Mouse (Mus musculus) forebrain, embryonic 12.5 days (tissue): ENCODE data around the gene Mslnl. TPM values are rescaled to one million over a fixed set of nuclear protein-coding genes. Genes with fewer than 3 reads are reported as not detected.
"Not testable (repeated sequence)": the region's sequence is repeated elsewhere in the genome, so short reads cannot be mapped to it uniquely, and the experiment has no call there.

Experiments
- ATAC-seq: fragments of 200-750 bp; cut with Nextera tagmentation; 2 replicates; pipeline ENCODE4 v1.8.0; 2017; ENCODE audit warnings: moderate TSS enrichment; ENCODE audit not compliant: low FRiP score
- H3K27ac ChIP-seq: fragments of 300-500 bp; sonication (generic); 2 replicates; pipeline ENCODE4 v1.5.1; 2016; ENCODE audit warnings: mild to moderate bottlenecking
- H3K27me3 ChIP-seq: fragments of 300-500 bp; sonication (generic); 2 replicates; pipeline ENCODE4 v1.6.1; 2016; ENCODE audit warnings: mild to moderate bottlenecking
- H3K36me3 ChIP-seq: fragments of 300-500 bp; sonication (generic); replicated peaks from 2 replicates; pipeline ENCODE4 v1.6.1; 2016; ENCODE audit warnings: mild to moderate bottlenecking
- H3K4me1 ChIP-seq: fragments of 300-500 bp; sonication (generic); 2 replicates; pipeline ENCODE4 v1.6.1; 2016
- H3K4me2 ChIP-seq: fragments of 300-500 bp; sonication (generic); 2 replicates; pipeline ENCODE4 v1.6.1; 2016; ENCODE audit warnings: mild to moderate bottlenecking, moderate library complexity
- H3K4me3 ChIP-seq: fragments of 300-500 bp; sonication (generic); replicated peaks from 2 replicates; pipeline ENCODE4 v1.5.1; 2016; ENCODE audit warnings: mild to moderate bottlenecking
- H3K9ac ChIP-seq: fragments of 300-500 bp; sonication (generic); 2 replicates; pipeline ENCODE4 v1.6.1; 2016; ENCODE audit warnings: mild to moderate bottlenecking
- H3K9me3 ChIP-seq: fragments of 300-500 bp; sonication (generic); 2 replicates; pipeline ENCODE4 v1.6.1; 2016
- WGBS: fragments of 180-500 bp; shearing (Covaris S2); methylation state at CpG from one replicate; pipeline ENCODE4 v1.1.7; 2016; 5-methylcytosine and 5-hydroxymethylcytosine counted together
- polyA plus RNA-seq: library from polyadenylated mRNA; unstranded; fragments of >200 nt; fragmentation: Nextera tagmentation; extraction: Ambion mirVana; gene quantifications from 2 replicates; pipeline ENCODE4 v1.2.1, GENCODE M21; 2016

Mslnl gene
- polyA plus RNA-seq, 1 experiment from 2014 or later, result 0.18 TPM

GRCm38 (mm10) chr17:25721476-25721875, 14.4 kb upstream of the Mslnl start:
- H3K27ac ChIP-seq, result no peak overlapping the region
- peaks cover 22% of the 10 kb centered on the region for H3K4me1 ChIP-seq
- H3K9me3 ChIP-seq, result no peaks in the 10 kb centered on the region
- H3K27me3 ChIP-seq, result peaks cover 22% of the 10 kb centered on the region
- H3K4me3 ChIP-seq, result no peak overlapping the region
- no peak overlapping the region for H3K9ac ChIP-seq
- ATAC-seq, result no peak
- H3K36me3 ChIP-seq, result peaks cover 56% of the 10 kb centered on the region
- 94% methylated on average over 5 of the region's 5 CpGs for WGBS
- no peak overlapping the region for H3K4me2 ChIP-seq

DNA sequence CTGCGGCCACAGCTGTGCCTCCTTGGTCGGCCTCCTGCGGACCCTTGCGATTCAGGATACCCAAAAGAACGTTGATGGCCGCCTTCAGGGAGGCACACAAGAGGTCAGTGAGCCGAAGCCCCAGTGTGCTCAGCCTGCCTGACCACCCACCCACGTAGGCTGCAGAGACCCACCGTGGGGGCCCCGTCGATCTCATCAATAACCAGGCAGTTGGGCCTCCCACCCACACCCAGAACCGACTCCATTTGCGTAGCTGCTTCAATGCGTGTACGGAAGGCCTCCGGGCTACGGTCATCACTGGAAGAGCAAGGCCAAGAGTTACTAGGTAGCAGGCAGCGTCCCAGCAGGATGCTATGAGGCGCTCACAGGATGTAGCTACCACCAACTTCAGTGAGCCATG, 12.4 kb upstream of the Mslnl start:
- peaks cover 24% of the 10 kb centered on the region for H3K4me1 ChIP-seq
- H3K27ac ChIP-seq, result no peak overlapping the region
- H3K36me3 ChIP-seq, result peaks cover 57% of the 10 kb centered on the region
- H3K4me3 ChIP-seq, result no peak overlapping the region
- H3K4me2 ChIP-seq, result no peak overlapping the region
- H3K9me3 ChIP-seq, result no peaks in the 10 kb centered on the region
- no peak for ATAC-seq
- H3K27me3 ChIP-seq, result peaks cover 2% of the 10 kb centered on the region; the same call in 1 of the 2 replicates
- 0 out of 2 replicates have a peak overlapping the region, but pooled peaks have one; percentile 8 for H3K9ac ChIP-seq
- WGBS, result 95% methylated on average over 19 of the region's 19 CpGs

- Histone ChIP-seq H3K4me3 (no peak overlapping the region), H3K36me3 (peaks cover 60% of the 10 kb centered on the region), H3K27ac (no peak overlapping the region), H3K4me2 (no peak overlapping the region), H3K4me1 (peaks cover 29% of the 10 kb centered on the region), H3K9ac (no peak overlapping the region), H3K9me3 (no peaks in the 10 kb centered on the region), H3K27me3 (no peaks in the 10 kb centered on the region; the same call in 1 of the 2 replicates)
- 76% methylated on average over 7 of the region's 7 CpGs for WGBS
- no peak for ATAC-seq
Measured at GRCm38 (mm10) chr17:25723919-25724318, 11.9 kb upstream of the Mslnl start.

GRCm38 (mm10) chr17:25725264-25725663, 10.6 kb upstream of the Mslnl start:
- H3K4me2 ChIP-seq, result no peak overlapping the region; the same call in 1 of the 2 replicates
- 84% methylated on average over 6 of the region's 6 CpGs for WGBS
- H3K9ac ChIP-seq, result no peak overlapping the region
- H3K27me3 ChIP-seq, result no peaks in the 10 kb centered on the region
- ATAC-seq, result no peak
- peaks cover 56% of the 10 kb centered on the region for H3K36me3 ChIP-seq
- H3K4me3 ChIP-seq, result no peak overlapping the region
- H3K27ac ChIP-seq, result no peak overlapping the region
- H3K9me3 ChIP-seq, result no peaks in the 10 kb centered on the region
- peaks cover 30% of the 10 kb centered on the region for H3K4me1 ChIP-seq

GRCm38 (mm10) chr17:25727265-25728008, 8.4 kb upstream of the Mslnl start, which contains the start of the genes Chtf18 and Rpusd1:
Chtf18 (minus strand) TSS chr17:25727419.
Rpusd1 (plus strand) TSS chr17:25727670.
- H3K27me3 ChIP-seq, result no peaks in the 10 kb centered on the region
- H3K9me3 ChIP-seq, result no peaks in the 10 kb centered on the region
- peak within 1 kb of the TSS; percentile 42; the same call in 1 of the 2 replicates for H3K27ac ChIP-seq
- peaks cover 41% of the 10 kb centered on the region for H3K36me3 ChIP-seq
- 1% methylated on average over 37 of the region's 37 CpGs for WGBS
- ATAC-seq, result peak; percentile 97
- H3K4me1 ChIP-seq, result peaks cover 33% of the 10 kb centered on the region
- H3K9ac ChIP-seq, result peak within 1 kb of the TSS; percentile 82
- peak within 1 kb of the TSS; percentile 59 for H3K4me3 ChIP-seq
- peak within 1 kb of the TSS; percentile 97 for H3K4me2 ChIP-seq

DNA sequence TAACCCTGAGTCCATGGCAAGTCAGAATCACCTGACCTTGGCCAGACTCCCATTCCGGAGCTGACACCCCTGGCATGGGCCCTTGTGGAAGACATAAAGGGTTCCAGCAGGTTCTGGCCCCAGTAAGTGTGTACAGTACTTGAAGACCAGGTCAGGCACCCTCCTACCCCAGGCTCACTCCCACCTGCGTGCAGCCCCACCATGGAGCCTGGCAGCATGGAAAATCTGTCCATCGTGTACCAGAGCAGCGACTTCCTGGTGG, 7.9 kb upstream of the Mslnl start:
- peak overlapping the region; percentile 82 for H3K9ac ChIP-seq
- H3K36me3 ChIP-seq, result peaks cover 36% of the 10 kb centered on the region
- peak overlapping the region; percentile 59 for H3K4me3 ChIP-seq
- no peak; the same call in 1 of the 2 replicates for ATAC-seq
- H3K27ac ChIP-seq, result peak overlapping the region; percentile 42; the same call in 1 of the 2 replicates
- peaks cover 33% of the 10 kb centered on the region for H3K4me1 ChIP-seq
- H3K27me3 ChIP-seq, result no peaks in the 10 kb centered on the region
- no peaks in the 10 kb centered on the region for H3K9me3 ChIP-seq
- peak overlapping the region; percentile 93 for H3K4me2 ChIP-seq
- 27% methylated on average over 4 of the region's 4 CpGs for WGBS

DNA sequence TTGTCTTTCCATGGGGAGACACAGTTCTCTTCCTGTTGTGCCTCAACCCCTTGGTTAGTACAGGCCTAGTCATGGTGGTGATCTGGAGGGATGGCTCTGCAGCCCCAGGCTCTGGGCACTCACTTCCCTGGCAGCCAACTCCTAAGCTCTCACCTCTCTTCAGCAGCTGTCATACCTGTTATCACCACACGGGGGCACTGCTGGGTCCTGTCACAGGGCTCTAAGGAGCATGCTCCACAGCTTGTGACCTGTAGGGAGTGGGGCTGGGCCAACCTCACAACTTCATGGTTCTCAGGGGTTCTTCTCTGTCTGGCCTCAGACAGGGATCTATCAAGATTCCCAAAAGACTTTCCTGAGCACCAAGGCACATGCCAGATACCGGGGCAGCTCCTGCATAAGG, 3.8 kb upstream of the Mslnl start:
- Histone ChIP-seq H3K4me2 (no peak overlapping the region), H3K4me1 (peaks cover 16% of the 10 kb centered on the region), H3K36me3 (peaks cover 22% of the 10 kb centered on the region; the same call in 1 of the 2 replicates), H3K27ac (no peak overlapping the region; the same call in 1 of the 2 replicates), H3K9me3 (no peaks in the 10 kb centered on the region), H3K9ac (no peak overlapping the region), H3K4me3 (no peak overlapping the region), H3K27me3 (no peaks in the 10 kb centered on the region; the same call in 1 of the 2 replicates)
- no peak for ATAC-seq
- WGBS, result 8% methylated on average over 2 of the region's 2 CpGs

GRCm38 (mm10) chr17:25735246-25735645, 596 bp upstream of the Mslnl start:
- Histone ChIP-seq H3K27ac (no peak overlapping the region), H3K9ac (no peak overlapping the region), H3K4me2 (no peak overlapping the region), H3K27me3 (peaks cover 4% of the 10 kb centered on the region; the same call in 1 of the 2 replicates), H3K36me3 (peaks cover 7% of the 10 kb centered on the region; the same call in 1 of the 2 replicates), H3K4me3 (no peak overlapping the region), H3K4me1 (0 out of 2 replicates have a peak, but pooled peaks cover 3% of the 10 kb centered on the region), H3K9me3 (no peaks in the 10 kb centered on the region)
- WGBS, result 89% methylated on average over 5 of the region's 5 CpGs
- no peak for ATAC-seq

DNA sequence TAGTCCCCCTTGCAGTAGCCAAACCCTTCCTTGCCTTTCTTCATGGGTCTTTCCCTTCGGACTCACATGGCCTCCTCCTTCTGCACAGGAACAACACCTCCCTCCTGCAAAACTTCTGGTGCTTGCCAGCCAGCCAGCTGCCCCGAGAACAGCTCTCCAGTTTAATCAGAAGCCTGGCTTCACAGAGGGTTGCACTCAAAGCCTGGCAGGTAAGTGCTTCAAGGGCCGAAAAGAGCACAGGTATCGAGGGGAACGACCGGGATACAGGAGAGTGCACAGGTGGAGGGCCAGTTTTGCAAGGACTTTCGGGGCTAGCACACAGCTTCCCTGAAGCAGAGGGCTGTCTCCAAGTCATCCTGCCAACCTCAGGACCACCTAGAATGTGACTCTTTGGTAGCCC, 3.0 kb downstream of the Mslnl start:
- no peak for ATAC-seq
- H3K4me1 ChIP-seq, result no peaks in the 10 kb centered on the region
- no peaks in the 10 kb centered on the region for H3K36me3 ChIP-seq
- no peak overlapping the region for H3K4me3 ChIP-seq
- no peak overlapping the region for H3K4me2 ChIP-seq
- no peaks in the 10 kb centered on the region for H3K9me3 ChIP-seq
- 86% methylated on average over 7 of the region's 7 CpGs for WGBS
- H3K27ac ChIP-seq, result no peak overlapping the region
- no peak overlapping the region for H3K9ac ChIP-seq
- peaks cover 5% of the 10 kb centered on the region; the same call in 1 of the 2 replicates for H3K27me3 ChIP-seq

GRCm38 (mm10) chr17:25741471-25741870, 5.6 kb downstream of the Mslnl start:
- H3K27me3 ChIP-seq, H3K4me2 ChIP-seq, ATAC-seq, H3K27ac ChIP-seq, H3K4me3 ChIP-seq, H3K9me3 ChIP-seq, H3K9ac ChIP-seq, H3K4me1 ChIP-seq, H3K36me3 ChIP-seq: not testable (repeated sequence)
- WGBS, result 73% methylated on average over 12 of the region's 12 CpGs

DNA sequence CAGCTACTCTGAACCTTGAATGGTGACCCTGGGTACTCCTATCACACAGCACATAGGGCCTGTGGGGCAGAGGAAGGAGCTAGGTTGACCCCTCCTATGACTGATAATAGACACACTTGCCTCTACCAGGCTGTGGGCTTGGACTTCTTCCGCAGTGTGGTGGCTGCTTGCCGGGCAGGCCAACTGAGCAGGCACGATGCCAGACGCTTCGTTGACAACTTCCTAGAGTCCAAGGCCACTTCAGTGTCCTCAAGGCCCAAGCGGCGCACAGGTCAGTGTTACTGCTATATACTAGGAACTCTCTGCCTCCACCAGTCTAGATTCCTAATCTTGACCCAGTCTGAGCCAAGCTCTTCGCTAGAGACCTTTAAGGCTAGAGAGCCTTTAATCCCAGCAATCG, 8.0 kb downstream of the Mslnl start:
- H3K9ac ChIP-seq, result no peak overlapping the region
- peaks cover 6% of the 10 kb centered on the region; the same call in 1 of the 2 replicates for H3K27me3 ChIP-seq
- no peak overlapping the region for H3K27ac ChIP-seq
- no peaks in the 10 kb centered on the region for H3K9me3 ChIP-seq
- no peak for ATAC-seq
- no peaks in the 10 kb centered on the region for H3K36me3 ChIP-seq
- H3K4me2 ChIP-seq, result no peak overlapping the region
- H3K4me3 ChIP-seq, result no peak overlapping the region
- 96% methylated on average over 9 of the region's 9 CpGs for WGBS
- no peaks in the 10 kb centered on the region for H3K4me1 ChIP-seq

GRCm38 (mm10) chr17:25744311-25744710, 8.5 kb downstream of the Mslnl start:
- 84% methylated on average over 10 of the region's 10 CpGs for WGBS
- Histone ChIP-seq H3K4me2 (no peak overlapping the region), H3K9me3 (no peaks in the 10 kb centered on the region), H3K36me3 (no peaks in the 10 kb centered on the region), H3K27me3 (peaks cover 4% of the 10 kb centered on the region; the same call in 1 of the 2 replicates), H3K4me1 (no peaks in the 10 kb centered on the region), H3K9ac (no peak overlapping the region), H3K4me3 (no peak overlapping the region), H3K27ac (no peak overlapping the region)
- ATAC-seq, result no peak

DNA sequence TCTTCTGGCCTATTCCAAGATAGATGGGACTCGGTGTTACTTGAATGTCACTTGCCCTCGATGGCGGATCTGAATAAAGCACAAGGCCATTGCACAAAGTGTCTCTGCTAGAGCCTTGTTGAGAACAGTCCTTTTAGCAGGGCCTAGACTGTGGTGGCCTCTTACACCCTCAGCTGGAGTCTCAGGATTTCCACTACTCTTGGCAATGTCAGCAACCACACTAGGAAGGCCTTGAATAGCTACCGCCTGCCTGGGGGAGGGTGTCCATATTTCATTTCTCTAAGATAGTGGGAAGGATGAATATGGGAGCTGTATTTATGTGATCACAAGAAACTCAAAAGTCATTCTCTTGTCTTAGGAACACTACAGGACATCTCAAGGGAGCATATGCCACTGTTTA, 12.4 kb downstream of the Mslnl start:
- no peak overlapping the region for H3K4me2 ChIP-seq
- H3K27ac ChIP-seq, result no peak overlapping the region
- H3K9ac ChIP-seq, result no peak overlapping the region
- H3K4me1 ChIP-seq, result 0 out of 2 replicates have a peak, but pooled peaks cover 5% of the 10 kb centered on the region
- H3K36me3 ChIP-seq, result no peaks in the 10 kb centered on the region
- no peaks in the 10 kb centered on the region for H3K9me3 ChIP-seq
- WGBS, result 94% methylated on average over 4 of the region's 4 CpGs
- no peak overlapping the region for H3K4me3 ChIP-seq
- no peak for ATAC-seq
- H3K27me3 ChIP-seq, result 0 out of 2 replicates have a peak, but pooled peaks cover 3% of the 10 kb centered on the region
